Mouse (Mus musculus) embryonic facial prominence, embryonic 12.5 days (tissue): ENCODE results near the gene Cyp4x1. TPM values are rescaled to one million over a fixed set of nuclear protein-coding genes. Genes with fewer than 3 reads are reported as not detected.
A peak's percentile ranks its signal among the peaks of the same experiment; 100 is the strongest.
"Not testable (repeated sequence)": the region's sequence is repeated elsewhere in the genome, so short reads cannot be mapped to it uniquely, and the experiment has no call there.

Source experiments
- ATAC-seq: fragments of 200-750 bp; cut with Nextera tagmentation; 2 replicates; pipeline ENCODE4 v1.8.0; 2017; ENCODE audit not compliant: insufficient number of reproducible peaks, insufficient read depth, low FRiP score, low TSS enrichment
- H3K27ac ChIP-seq: fragments of 300-500 bp; sonication (generic); 2 replicates; pipeline ENCODE4 v1.5.1; 2016; ENCODE audit warnings: mild to moderate bottlenecking
- H3K27me3 ChIP-seq: fragments of 300-500 bp; sonication (generic); 2 replicates; pipeline ENCODE4 v1.6.1; 2016; ENCODE audit warnings: mild to moderate bottlenecking, moderate library complexity
- H3K36me3 ChIP-seq: fragments of 300-500 bp; sonication (generic); 2 replicates; pipeline ENCODE4 v1.6.1; 2016; ENCODE audit warnings: mild to moderate bottlenecking
- H3K4me1 ChIP-seq: fragments of 300-500 bp; sonication (generic); 2 replicates; pipeline ENCODE4 v1.6.1; 2016
- H3K4me2 ChIP-seq: fragments of 300-500 bp; sonication (generic); replicated peaks from 2 replicates; pipeline ENCODE4 v1.6.1; 2016; ENCODE audit warnings: mild to moderate bottlenecking, moderate library complexity
- H3K4me3 ChIP-seq: fragments of 300-500 bp; sonication (generic); 2 replicates; pipeline ENCODE4 v1.5.1; 2016; ENCODE audit warnings: mild to moderate bottlenecking
- H3K9ac ChIP-seq: fragments of 300-500 bp; sonication (generic); 2 replicates; pipeline ENCODE4 v1.6.1; 2016; ENCODE audit warnings: mild to moderate bottlenecking, moderate library complexity
- H3K9me3 ChIP-seq: fragments of 300-500 bp; sonication (generic); 2 replicates; pipeline ENCODE4 v1.6.1; 2016; ENCODE audit warnings: mild to moderate bottlenecking, moderate library complexity
- WGBS: fragments of 180-500 bp; shearing (Covaris S2); methylation state at CpG from one replicate; pipeline ENCODE4 v1.1.7; 2016; 5-methylcytosine and 5-hydroxymethylcytosine counted together
- polyA plus RNA-seq: library from polyadenylated mRNA; unstranded; fragments of >200 nt; fragmentation: Nextera tagmentation; extraction: Ambion mirVana; gene quantifications from 2 replicates; pipeline ENCODE4 v1.2.1, GENCODE M21; 2016

Cyp4x1 gene
- polyA plus RNA-seq: 0.51 and 0.56 TPM in 2 replicates

- Histone ChIP-seq H3K4me1 (peaks cover 6% of the 10 kb centered on the region), H3K27me3 (peaks cover 23% of the 10 kb centered on the region), H3K9ac (no peak within 1 kb of the TSS), H3K4me3 (peak within 1 kb of the TSS; percentile 29), H3K27ac (no peak within 1 kb of the TSS), H3K36me3 (no peaks in the 10 kb centered on the region), H3K4me2 (peak within 1 kb of the TSS; percentile 52), H3K9me3 (no peaks in the 10 kb centered on the region)
- 1% methylated on average over 29 of the region's 29 CpGs for WGBS
- peak; percentile 22; the same call in 1 of the 2 replicates for ATAC-seq
These were observed at the start of gene Cyp4x1 for GRCm38 (mm10) chr4:115133621-115134295. TSS of gene Cyp4x1 (minus strand) at chr4:115134281.

- not testable (repeated sequence) for ATAC-seq, H3K4me3 ChIP-seq
These were observed 42.1 kb upstream of the Cyp4x1 start for GRCm38 (mm10) chr4:115176201-115176600.

GRCm38 (mm10) chr4:115174694-115175353, 40.7 kb upstream of the Cyp4x1 start:
- Histone ChIP-seq H3K4me2 (no peak overlapping the region), H3K36me3 (no peaks in the 10 kb centered on the region), H3K4me3 (no peak overlapping the region), H3K27me3 (no peaks in the 10 kb centered on the region), H3K9ac (no peak overlapping the region), H3K9me3 (no peaks in the 10 kb centered on the region), H3K4me1 (no peaks in the 10 kb centered on the region), H3K27ac (no peak overlapping the region)
- ATAC-seq: no peak
- 53% methylated on average over 1 of the region's 1 CpGs for WGBS

More at GRCm38 (mm10) chr4:115176201-115176600, 42.1 kb upstream of the Cyp4x1 start:
- H3K4me1 ChIP-seq, H3K9me3 ChIP-seq, H3K27me3 ChIP-seq, H3K27ac ChIP-seq, H3K4me2 ChIP-seq, H3K9ac ChIP-seq, H3K36me3 ChIP-seq: not testable (repeated sequence)

- not testable (repeated sequence) for H3K9me3 ChIP-seq, H3K9ac ChIP-seq, H3K4me1 ChIP-seq, H3K4me2 ChIP-seq, H3K4me3 ChIP-seq, ATAC-seq, H3K27ac ChIP-seq, H3K36me3 ChIP-seq, H3K27me3 ChIP-seq
- 79% methylated on average over 3 of the region's 3 CpGs for WGBS
These were observed 24.9 kb upstream of the Cyp4x1 start for GRCm38 (mm10) chr4:115158963-115159362.

- no peak for ATAC-seq
- H3K36me3 ChIP-seq: no peaks in the 10 kb centered on the region
- no peak overlapping the region for H3K27ac ChIP-seq
- no peak overlapping the region for H3K9ac ChIP-seq
- 90% methylated on average over 2 of the region's 2 CpGs for WGBS
- no peaks in the 10 kb centered on the region for H3K4me1 ChIP-seq
- H3K4me2 ChIP-seq: no peak overlapping the region
- no peaks in the 10 kb centered on the region for H3K27me3 ChIP-seq
- no peaks in the 10 kb centered on the region for H3K9me3 ChIP-seq
- no peak overlapping the region for H3K4me3 ChIP-seq
These were observed 20.6 kb upstream of the Cyp4x1 start for GRCm38 (mm10) chr4:115154723-115155122.

GRCm38 (mm10) chr4:115134296-115134630, 182 bp upstream of the Cyp4x1 start:
- no peak for ATAC-seq
- no peak overlapping the region for H3K9ac ChIP-seq

GRCm38 (mm10) chr4:115133085-115133484, 996 bp downstream of the Cyp4x1 start:
- Histone ChIP-seq H3K36me3 (no peaks in the 10 kb centered on the region), H3K9ac (no peak overlapping the region), H3K4me2 (peak overlapping the region; percentile 52; the same call in 1 of the 2 replicates), H3K9me3 (no peaks in the 10 kb centered on the region), H3K4me3 (no peak overlapping the region), H3K27ac (no peak overlapping the region), H3K4me1 (peaks cover 6% of the 10 kb centered on the region), H3K27me3 (peaks cover 23% of the 10 kb centered on the region)
- WGBS: 10% methylated on average over 5 of the region's 5 CpGs
- no peak for ATAC-seq

More at GRCm38 (mm10) chr4:115134296-115134630, 182 bp upstream of the Cyp4x1 start:
- peaks cover 23% of the 10 kb centered on the region for H3K27me3 ChIP-seq
- H3K27ac ChIP-seq: no peak overlapping the region
- H3K36me3 ChIP-seq: no peaks in the 10 kb centered on the region
- H3K4me3 ChIP-seq: no peak overlapping the region
- 12% methylated on average over 7 of the region's 7 CpGs for WGBS
- peak overlapping the region; percentile 52; the same call in 1 of the 2 replicates for H3K4me2 ChIP-seq
- peaks cover 6% of the 10 kb centered on the region for H3K4me1 ChIP-seq
- no peaks in the 10 kb centered on the region for H3K9me3 ChIP-seq

GRCm38 (mm10) chr4:115124713-115125112, 9.4 kb downstream of the Cyp4x1 start:
- ATAC-seq: no peak

GRCm38 (mm10) chr4:115123507-115123906, 10.6 kb downstream of the Cyp4x1 start:
- Histone ChIP-seq H3K27ac (no peak overlapping the region), H3K27me3 (no peaks in the 10 kb centered on the region), H3K36me3 (no peaks in the 10 kb centered on the region), H3K4me2 (no peak overlapping the region), H3K9ac (no peak overlapping the region), H3K9me3 (no peaks in the 10 kb centered on the region), H3K4me3 (no peak overlapping the region), H3K4me1 (no peaks in the 10 kb centered on the region)
- 53% methylated on average over 2 of the region's 2 CpGs for WGBS
- ATAC-seq: no peak

More at GRCm38 (mm10) chr4:115124713-115125112, 9.4 kb downstream of the Cyp4x1 start:
- Histone ChIP-seq H3K9ac (no peak overlapping the region), H3K9me3 (no peaks in the 10 kb centered on the region), H3K4me3 (no peak overlapping the region), H3K27me3 (no peaks in the 10 kb centered on the region), H3K4me2 (no peak overlapping the region), H3K36me3 (no peaks in the 10 kb centered on the region), H3K4me1 (no peaks in the 10 kb centered on the region), H3K27ac (no peak overlapping the region)

GRCm38 (mm10) chr4:115121608-115122007, 12.5 kb downstream of the Cyp4x1 start:
- H3K4me2 ChIP-seq: no peak overlapping the region
- 77% methylated on average over 5 of the region's 5 CpGs for WGBS
- H3K4me3 ChIP-seq: no peak overlapping the region
- H3K4me1 ChIP-seq: no peaks in the 10 kb centered on the region
- no peak for ATAC-seq
- no peaks in the 10 kb centered on the region for H3K36me3 ChIP-seq
- H3K9ac ChIP-seq: no peak overlapping the region
- no peaks in the 10 kb centered on the region for H3K9me3 ChIP-seq
- H3K27me3 ChIP-seq: no peaks in the 10 kb centered on the region
- no peak overlapping the region for H3K27ac ChIP-seq

- Histone ChIP-seq H3K9me3 (no peaks in the 10 kb centered on the region), H3K4me1 (no peaks in the 10 kb centered on the region)
These were observed 12.9 kb downstream of the Cyp4x1 start for GRCm38 (mm10) chr4:115121162-115121561.

GRCm38 (mm10) chr4:115119642-115120041, 14.4 kb downstream of the Cyp4x1 start:
- Histone ChIP-seq H3K36me3 (no peaks in the 10 kb centered on the region), H3K4me1 (no peaks in the 10 kb centered on the region), H3K4me3 (no peak overlapping the region), H3K27me3 (no peaks in the 10 kb centered on the region), H3K9me3 (no peaks in the 10 kb centered on the region), H3K9ac (no peak overlapping the region), H3K4me2 (no peak overlapping the region), H3K27ac (no peak overlapping the region)
- ATAC-seq: no peak
- WGBS: 82% methylated on average over 3 of the region's 3 CpGs

More at GRCm38 (mm10) chr4:115121162-115121561, 12.9 kb downstream of the Cyp4x1 start:
- Histone ChIP-seq H3K27ac (no peak overlapping the region), H3K36me3 (no peaks in the 10 kb centered on the region), H3K27me3 (no peaks in the 10 kb centered on the region), H3K4me2 (no peak overlapping the region), H3K4me3 (no peak overlapping the region), H3K9ac (no peak overlapping the region)
- 79% methylated on average over 2 of the region's 2 CpGs for WGBS
- ATAC-seq: no peak
